Mouse (Mus musculus) CD4-positive, CD25-positive, alpha-beta regulatory T cell, adult 2 months (primary cell): ENCODE data around the gene Slc40a1.

ENCODE experiments used
- DNase-seq: peaks from one replicate; pipeline ENCODE4 v3.0.0-alpha.2; 2012; ENCODE audit warnings: low read depth, low spot score

Slc40a1 gene

GRCm38 (mm10) chr1:45926393-45926763 lies at the start of gene Slc40a1:
Gene Slc40a1, minus strand, starts transcription at chr1:45926523.
- DNase-seq, result no peak

- DNase-seq, result no peak
Measured at GRCm38 (mm10) chr1:45971314-45971713, 45.0 kb upstream of the Slc40a1 start.

- DNase-seq, result no peak
Measured at GRCm38 (mm10) chr1:45948988-45949387, 22.7 kb upstream of the Slc40a1 start.

GRCm38 (mm10) chr1:45947843-45948242 lies 21.5 kb upstream of the Slc40a1 start:
- DNase-seq, result no peak

- DNase-seq, result no peak
Measured at GRCm38 (mm10) chr1:45931127-45931526, 4.8 kb upstream of the Slc40a1 start.

- DNase-seq, result no peak
Measured at GRCm38 (mm10) chr1:45926911-45927310, 588 bp upstream of the Slc40a1 start.

GRCm38 (mm10) chr1:45925500-45926392 lies 577 bp downstream of the Slc40a1 start:
- peak; percentile 1 for DNase-seq

- DNase-seq, result no peak
Measured at GRCm38 (mm10) chr1:45925131-45925499, 1.2 kb downstream of the Slc40a1 start.

GRCm38 (mm10) chr1:45924516-45924915 lies 1.8 kb downstream of the Slc40a1 start:
- DNase-seq, result no peak

- no peak for DNase-seq
Measured at GRCm38 (mm10) chr1:45923306-45923705, 3.0 kb downstream of the Slc40a1 start.

GRCm38 (mm10) chr1:45920703-45921102 lies 5.6 kb downstream of the Slc40a1 start:
- DNase-seq, result no peak

GRCm38 (mm10) chr1:45919752-45920151 lies 6.6 kb downstream of the Slc40a1 start:
- DNase-seq, result no peak

GRCm38 (mm10) chr1:45917136-45917803 lies 9.1 kb downstream of the Slc40a1 start:
- DNase-seq, result no peak

- no peak for DNase-seq
Measured at GRCm38 (mm10) chr1:45916174-45916573, 10.1 kb downstream of the Slc40a1 start.

- no peak for DNase-seq
Measured at GRCm38 (mm10) chr1:45914236-45914635, 12.1 kb downstream of the Slc40a1 start.

- DNase-seq, result no peak
Measured at GRCm38 (mm10) chr1:45905107-45905821, 21.1 kb downstream of the Slc40a1 start.

- no peak for DNase-seq
Measured at GRCm38 (mm10) chr1:45904161-45904560, 22.2 kb downstream of the Slc40a1 start.

- DNase-seq, result no peak
Measured at GRCm38 (mm10) chr1:45898044-45898443, 28.3 kb downstream of the Slc40a1 start.

GRCm38 (mm10) chr1:45894168-45894912 lies 32.0 kb downstream of the Slc40a1 start:
- DNase-seq, result no peak

GRCm38 (mm10) chr1:45891986-45892385 lies 34.3 kb downstream of the Slc40a1 start:
- DNase-seq, result no peak

GRCm38 (mm10) chr1:45890173-45890572 lies 36.1 kb downstream of the Slc40a1 start, which contains the start of gene Gm5269:
Gene Gm5269, minus strand, starts transcription at chr1:45890273.
- DNase-seq, result no peak
